Mouse (Mus musculus): ENCODE measurements around the gene Zfp574. TPM values are rescaled to one million over a fixed set of nuclear protein-coding genes. Genes with fewer than 3 reads are reported as not detected.

Zfp574 gene
- polyA plus RNA-seq (2012; rRNA removed), result 23.7 and 34.7 TPM in 2 replicates

GRCm38 (mm10) chr7:25071979-25072715 lies at the start of gene Zfp574, which contains the start of gene Grik5:
TSS of gene Zfp574 (plus strand) at chr7:25072567.
TSS of gene Grik5 (minus strand) at chr7:25072346.
- peaks cover 4% of the 10 kb centered on the region; the same call in 1 of the 2 replicates for H3K27me3 ChIP-seq (ENCODE audit: control insufficient read depth, insufficient read depth, low read length)
- no peak for DNase-seq (ENCODE audit: low read depth in 1 of 2, low spot score in 2 of 2)
- no peak within 1 kb of the TSS for H3K27ac ChIP-seq (ENCODE audit: insufficient read depth, low read length)
- 14% methylated on average over 24 of the region's 28 CpGs for WGBS
- no peaks in the 10 kb centered on the region for H3K36me3 ChIP-seq (ENCODE audit: control insufficient read depth, insufficient read depth, low read length)
- H3K4me3 ChIP-seq (ENCODE audit: extremely low read depth, insufficient read depth, insufficient read length), result peak within 1 kb of the TSS; percentile 50
- H3K4me1 ChIP-seq (ENCODE audit: control insufficient read depth, insufficient read depth, insufficient read length), result peaks cover 7% of the 10 kb centered on the region; the same call in 1 of the 2 replicates
- TF ChIP-seq POLR2A (IDR thresholded peaks at IDR 0.05; ENCODE audit: low read depth, low read length) (no peak), CTCF (IDR thresholded peaks at IDR 0.05; ENCODE audit: extremely low read depth, insufficient read depth, insufficient read length, insufficient replicate concordance) (no peak)

GRCm38 (mm10) chr7:25025855-25026439 lies 46.4 kb upstream of the Zfp574 start:
- no peak for DNase-seq (ENCODE audit: low read depth in 1 of 2, low spot score in 2 of 2)
- no peak for TF ChIP-seq POLR2A (IDR thresholded peaks at IDR 0.05; ENCODE audit: low read depth, low read length)
- no peak for TF ChIP-seq CTCF (IDR thresholded peaks at IDR 0.05; ENCODE audit: extremely low read depth, insufficient read depth, insufficient read length, insufficient replicate concordance)
- H3K4me3 ChIP-seq (ENCODE audit: extremely low read depth, insufficient read depth, insufficient read length), result no peak overlapping the region
- H3K36me3 ChIP-seq (ENCODE audit: control insufficient read depth, insufficient read depth, low read length), result no peaks in the 10 kb centered on the region
- no peak overlapping the region for H3K27ac ChIP-seq (ENCODE audit: insufficient read depth, low read length)
- no peaks in the 10 kb centered on the region for H3K4me1 ChIP-seq (ENCODE audit: control insufficient read depth, insufficient read depth, insufficient read length)
- 80% methylated on average over 10 of the region's 10 CpGs for WGBS
- H3K27me3 ChIP-seq (ENCODE audit: control insufficient read depth, insufficient read depth, low read length), result no peaks in the 10 kb centered on the region

- Histone ChIP-seq H3K27me3 (ENCODE audit: control insufficient read depth, insufficient read depth, low read length) (no peaks in the 10 kb centered on the region), H3K36me3 (ENCODE audit: control insufficient read depth, insufficient read depth, low read length) (no peaks in the 10 kb centered on the region), H3K4me3 (ENCODE audit: extremely low read depth, insufficient read depth, insufficient read length) (no peak overlapping the region), H3K27ac (ENCODE audit: insufficient read depth, low read length) (no peak overlapping the region), H3K4me1 (ENCODE audit: control insufficient read depth, insufficient read depth, insufficient read length) (no peaks in the 10 kb centered on the region)
- no peak for DNase-seq (ENCODE audit: low read depth in 1 of 2, low spot score in 2 of 2)
- WGBS, result 45% methylated on average over 7 of the region's 7 CpGs
- TF ChIP-seq CTCF (IDR thresholded peaks at IDR 0.05; ENCODE audit: extremely low read depth, insufficient read depth, insufficient read length, insufficient replicate concordance), result no peak
- TF ChIP-seq POLR2A (IDR thresholded peaks at IDR 0.05; ENCODE audit: low read depth, low read length), result no peak
Measured at GRCm38 (mm10) chr7:25026452-25026851, 45.9 kb upstream of the Zfp574 start.

- 60% methylated on average over 5 of the region's 5 CpGs for WGBS
- peak; percentile 49 to 62 for DNase-seq (ENCODE audit: low read depth in 1 of 2, low spot score in 2 of 2)
- H3K4me1 ChIP-seq (ENCODE audit: control insufficient read depth, insufficient read depth, insufficient read length), result no peaks in the 10 kb centered on the region
Measured at GRCm38 (mm10) chr7:25030032-25030753, 42.2 kb upstream of the Zfp574 start.

DNA sequence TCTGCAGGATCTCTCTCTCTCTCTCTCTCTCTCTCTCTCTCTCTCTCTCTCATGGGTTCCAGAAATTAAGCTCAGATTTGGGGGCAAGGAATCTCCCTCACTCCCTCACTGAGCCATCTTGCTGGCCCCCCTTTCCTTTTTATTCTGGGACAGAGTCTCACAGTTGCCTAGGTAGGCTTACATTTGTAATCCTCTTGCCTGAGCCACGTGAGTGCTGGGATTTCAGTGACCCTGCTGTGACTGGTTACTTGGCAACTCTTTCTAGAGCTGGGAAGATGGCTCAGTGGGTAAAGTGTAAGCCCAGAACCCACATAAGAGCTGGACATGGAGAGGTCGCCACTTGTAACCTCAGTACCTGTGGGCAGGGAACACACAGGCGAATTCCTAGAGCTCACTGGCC lies 40.8 kb upstream of the Zfp574 start:
- no peak for TF ChIP-seq POLR2A (IDR thresholded peaks at IDR 0.05; ENCODE audit: low read depth, low read length)
- no peak for TF ChIP-seq CTCF (IDR thresholded peaks at IDR 0.05; ENCODE audit: extremely low read depth, insufficient read depth, insufficient read length, insufficient replicate concordance)
- no peaks in the 10 kb centered on the region for H3K27me3 ChIP-seq (ENCODE audit: control insufficient read depth, insufficient read depth, low read length)
- no peak overlapping the region for H3K27ac ChIP-seq (ENCODE audit: insufficient read depth, low read length)
- DNase-seq (ENCODE audit: low read depth in 1 of 2, low spot score in 2 of 2), result no peak
- 89% methylated on average over 3 of the region's 3 CpGs for WGBS
- H3K4me3 ChIP-seq (ENCODE audit: extremely low read depth, insufficient read depth, insufficient read length), result no peak overlapping the region
- H3K36me3 ChIP-seq (ENCODE audit: control insufficient read depth, insufficient read depth, low read length), result no peaks in the 10 kb centered on the region
- H3K4me1 ChIP-seq (ENCODE audit: control insufficient read depth, insufficient read depth, insufficient read length), result no peaks in the 10 kb centered on the region

More at GRCm38 (mm10) chr7:25030032-25030753, 42.2 kb upstream of the Zfp574 start:
- TF ChIP-seq POLR2A (IDR thresholded peaks at IDR 0.05; ENCODE audit: low read depth, low read length) (no peak), CTCF (IDR thresholded peaks at IDR 0.05; ENCODE audit: extremely low read depth, insufficient read depth, insufficient read length, insufficient replicate concordance) (peak; percentile 78; the same call in 1 of the 2 replicates)
- no peak overlapping the region for H3K27ac ChIP-seq (ENCODE audit: insufficient read depth, low read length)
- no peak overlapping the region for H3K4me3 ChIP-seq (ENCODE audit: extremely low read depth, insufficient read depth, insufficient read length)
- no peaks in the 10 kb centered on the region for H3K36me3 ChIP-seq (ENCODE audit: control insufficient read depth, insufficient read depth, low read length)
- no peaks in the 10 kb centered on the region for H3K27me3 ChIP-seq (ENCODE audit: control insufficient read depth, insufficient read depth, low read length)

GRCm38 (mm10) chr7:25034796-25035195 lies 37.6 kb upstream of the Zfp574 start:
- DNase-seq (ENCODE audit: low read depth in 1 of 2, low spot score in 2 of 2), result no peak
- H3K4me1 ChIP-seq (ENCODE audit: control insufficient read depth, insufficient read depth, insufficient read length), result no peaks in the 10 kb centered on the region
- H3K4me3 ChIP-seq (ENCODE audit: extremely low read depth, insufficient read depth, insufficient read length), result no peak overlapping the region
- no peaks in the 10 kb centered on the region for H3K27me3 ChIP-seq (ENCODE audit: control insufficient read depth, insufficient read depth, low read length)
- TF ChIP-seq CTCF (IDR thresholded peaks at IDR 0.05; ENCODE audit: extremely low read depth, insufficient read depth, insufficient read length, insufficient replicate concordance), result no peak
- TF ChIP-seq POLR2A (IDR thresholded peaks at IDR 0.05; ENCODE audit: low read depth, low read length), result no peak
- no peaks in the 10 kb centered on the region for H3K36me3 ChIP-seq (ENCODE audit: control insufficient read depth, insufficient read depth, low read length)
- H3K27ac ChIP-seq (ENCODE audit: insufficient read depth, low read length), result no peak overlapping the region
- WGBS, result 86% methylated on average over 4 of the region's 4 CpGs
